Mouse (Mus musculus) layer of hippocampus, adult 8-10 months (tissue): ENCODE measurements around the gene Galp. TPM values are rescaled to one million over a fixed set of nuclear protein-coding genes. Genes with fewer than 3 reads are reported as not detected.
"Not testable (repeated sequence)": the region's sequence is repeated elsewhere in the genome, so short reads cannot be mapped to it uniquely, and the experiment has no call there.

Experiments used
- DNase-seq, 2 experiments: peaks; one replicate each; pipeline ENCODE4 v3.0.0; 2022; ENCODE audit warnings: low spot score in 2 of 2
- total RNA-seq, 4 experiments: library from RNA; stranded (reverse); gene quantifications; 2 replicates each; pipeline ENCODE4 v1.2.4; 2022

Galp gene
- total RNA-seq, 4 experiments from 2014 or later: not detected

DNA sequence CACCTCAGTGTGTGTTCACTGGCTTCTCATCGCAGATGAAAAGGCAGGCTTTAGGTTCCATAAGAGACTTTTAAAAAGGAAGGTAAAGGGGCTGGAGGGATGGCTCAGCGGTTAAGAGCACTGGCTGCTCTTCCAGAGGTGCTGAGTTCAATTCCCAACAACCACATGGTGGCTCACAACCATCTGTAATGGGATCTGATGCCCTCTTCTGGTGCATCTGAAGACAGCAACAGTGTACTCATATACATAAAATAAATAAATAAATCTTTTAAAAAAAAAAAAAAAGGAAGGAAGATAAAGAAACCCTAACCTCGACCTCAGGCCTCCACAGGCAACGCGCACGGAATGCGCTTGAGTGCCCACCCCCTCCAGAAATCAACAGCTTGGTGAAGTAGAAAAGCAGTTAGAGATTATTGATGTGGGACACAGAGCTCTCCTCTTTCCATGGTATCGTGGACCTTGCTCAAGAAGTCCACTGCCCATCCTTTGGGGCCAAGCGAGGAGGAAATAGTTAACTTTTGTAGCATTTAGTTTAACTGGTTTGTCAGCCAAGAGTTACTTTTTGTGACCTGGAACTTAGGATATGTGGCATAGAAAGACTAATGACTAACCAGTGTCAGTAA, 22.4 kb upstream of the Galp start:
- DNase-seq: not testable (repeated sequence)

DNA sequence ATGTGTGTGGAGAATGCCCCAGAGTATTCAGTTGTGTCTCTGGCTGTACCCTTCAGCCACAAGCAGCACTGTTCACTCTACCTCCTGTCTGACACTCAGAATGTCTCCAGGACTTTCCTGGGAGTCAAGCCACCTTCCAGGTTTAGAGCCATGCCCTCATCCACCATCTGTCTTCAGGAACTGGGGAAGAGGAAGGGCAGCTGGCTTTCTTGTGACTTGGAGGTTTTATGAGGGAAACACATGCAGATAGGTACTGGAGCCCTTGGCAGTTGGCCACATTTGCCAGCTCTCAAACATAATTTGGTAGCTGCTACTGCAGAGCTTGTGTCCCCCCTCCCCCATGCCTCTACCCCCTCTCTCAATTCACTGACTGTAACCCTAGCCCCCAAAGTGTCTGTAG, 17.9 kb upstream of the Galp start:
- no peak for DNase-seq

DNA sequence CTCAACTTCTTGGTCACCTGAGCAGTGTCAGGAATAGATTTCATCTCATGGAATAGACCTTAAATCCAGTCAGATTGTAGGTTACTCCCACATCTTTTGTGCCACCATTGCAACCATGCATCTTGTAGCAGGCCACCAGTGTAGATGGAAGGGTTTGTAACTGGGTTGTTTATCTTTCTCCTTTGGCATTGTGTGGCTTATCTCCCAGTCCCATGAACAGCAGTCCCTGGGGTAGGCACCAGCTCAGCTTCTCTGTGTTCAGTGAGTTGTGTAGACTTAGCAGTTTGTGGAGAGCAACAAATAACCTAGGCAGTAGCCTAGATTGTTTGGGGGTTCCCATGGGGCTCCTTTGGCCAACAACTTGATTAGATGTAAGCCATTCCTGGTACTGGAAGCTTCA, 14.0 kb upstream of the Galp start:
- DNase-seq: no peak

DNA sequence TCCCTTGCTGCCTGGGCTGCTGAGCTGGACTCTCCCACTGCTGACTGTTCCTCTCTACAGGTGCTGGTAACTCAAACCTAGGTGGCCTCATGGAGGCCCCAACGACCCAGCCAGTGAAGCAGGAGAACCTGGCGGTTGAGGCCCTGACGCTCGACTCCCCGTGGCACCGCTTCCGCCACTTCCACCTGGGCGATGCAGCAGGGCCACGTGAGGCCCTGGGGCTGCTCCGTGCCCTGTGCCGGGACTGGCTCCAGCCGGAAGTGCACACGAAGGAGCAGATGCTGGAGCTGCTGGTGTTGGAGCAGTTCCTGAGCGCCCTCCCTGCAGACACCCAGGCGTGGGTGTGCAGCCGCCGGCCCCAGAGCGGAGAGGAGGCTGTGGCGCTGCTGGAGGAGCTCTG, 13.1 kb upstream of the Galp start:
- DNase-seq: no peak

DNA sequence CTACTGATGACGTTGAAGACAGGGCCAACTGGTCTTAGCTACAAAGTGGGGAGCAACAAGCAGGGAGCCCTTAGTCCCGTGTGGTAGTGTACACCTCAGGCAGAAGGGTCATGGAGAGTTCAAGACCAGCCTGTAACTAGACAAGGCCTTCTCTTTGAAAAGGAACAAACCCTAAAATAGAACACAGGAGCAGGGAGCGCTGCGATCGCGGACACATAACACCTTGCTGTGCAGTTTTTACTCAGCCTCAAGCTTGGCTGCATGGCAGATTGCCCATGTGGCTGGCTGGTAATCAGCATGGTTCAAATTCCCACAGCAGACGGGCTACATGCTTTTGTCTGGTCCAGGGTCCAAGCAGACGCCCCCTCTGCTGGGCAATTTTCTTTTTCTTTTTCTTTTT, 12.4 kb upstream of the Galp start:
- no peak for DNase-seq

DNA sequence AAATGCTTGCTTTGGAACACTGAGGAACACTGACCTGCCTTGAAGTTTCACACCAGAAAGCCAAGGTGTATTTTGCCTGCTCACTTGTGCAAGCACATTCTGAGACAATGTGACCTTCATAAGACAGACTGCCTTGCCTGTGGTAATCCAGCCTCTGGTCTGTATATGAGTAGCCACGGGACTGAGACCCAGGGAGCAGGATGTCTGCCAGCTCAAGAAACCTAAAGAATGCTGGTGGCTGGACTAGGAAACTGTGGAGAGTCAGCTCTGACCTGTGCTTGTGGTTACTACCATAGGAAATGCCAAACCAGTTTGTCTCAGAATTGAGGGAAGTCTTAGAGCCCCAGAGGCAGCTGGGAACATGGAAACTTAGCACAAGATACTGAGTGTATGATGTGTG, 11.5 kb upstream of the Galp start:
- no peak for DNase-seq

DNA sequence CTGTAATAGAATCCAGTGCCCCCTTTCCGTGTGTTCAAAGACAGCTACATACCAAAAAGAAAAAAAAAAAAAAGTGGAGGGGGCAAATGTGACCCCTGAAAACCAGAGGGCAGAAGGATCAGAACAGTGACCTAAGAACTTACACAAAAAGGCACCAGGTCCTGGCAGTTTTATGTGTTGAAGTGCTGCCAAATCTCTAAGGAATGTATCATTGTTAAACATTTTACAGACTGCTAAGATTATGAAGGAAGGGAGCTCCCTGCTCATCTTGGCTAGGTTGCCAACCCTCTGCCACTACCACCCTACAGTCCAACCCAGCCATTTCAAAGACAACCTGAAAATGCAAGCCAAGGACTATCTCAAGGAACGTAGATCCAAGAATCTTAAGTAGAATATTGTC, 10.7 kb upstream of the Galp start:
- no peak for DNase-seq

DNA sequence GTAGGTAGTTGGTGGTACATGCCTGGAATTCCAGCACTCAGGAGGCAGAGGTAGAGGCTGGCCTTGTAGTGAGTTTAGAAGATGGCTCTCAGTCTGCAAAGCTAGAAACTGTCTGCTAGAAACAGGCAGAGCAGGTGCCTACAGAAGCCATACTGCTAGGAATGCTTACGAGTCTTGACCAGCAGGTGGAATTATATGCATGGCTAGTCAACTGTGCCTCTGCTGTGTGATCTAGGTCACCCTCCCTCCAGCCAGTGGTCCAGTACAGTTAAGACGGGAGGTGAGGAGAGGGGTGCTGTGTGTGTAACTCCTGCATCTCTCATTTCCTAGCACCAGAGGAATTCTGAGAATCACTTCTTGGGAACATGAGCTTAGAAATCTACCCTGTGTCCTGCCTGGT, 10.1 kb upstream of the Galp start:
- no peak for DNase-seq

DNA sequence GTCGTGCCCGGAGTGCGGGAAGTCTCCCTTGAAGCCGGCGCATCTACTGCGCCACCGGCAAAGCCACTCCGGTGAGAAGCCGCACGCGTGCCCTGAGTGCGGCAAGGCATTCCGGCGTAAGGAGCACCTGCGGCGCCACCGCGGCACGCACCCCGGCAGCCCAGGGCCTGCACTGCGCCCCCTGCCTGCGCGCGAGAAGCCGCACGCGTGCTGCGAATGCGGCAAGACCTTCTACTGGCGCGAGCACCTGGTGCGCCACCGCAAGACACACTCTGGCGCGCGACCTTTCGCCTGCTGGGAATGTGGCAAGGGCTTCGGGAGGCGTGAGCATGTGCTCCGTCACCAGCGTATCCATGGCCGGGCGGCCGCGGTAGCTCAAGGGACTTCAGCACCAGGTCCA, 7.3 kb upstream of the Galp start:
- no peak for DNase-seq

DNA sequence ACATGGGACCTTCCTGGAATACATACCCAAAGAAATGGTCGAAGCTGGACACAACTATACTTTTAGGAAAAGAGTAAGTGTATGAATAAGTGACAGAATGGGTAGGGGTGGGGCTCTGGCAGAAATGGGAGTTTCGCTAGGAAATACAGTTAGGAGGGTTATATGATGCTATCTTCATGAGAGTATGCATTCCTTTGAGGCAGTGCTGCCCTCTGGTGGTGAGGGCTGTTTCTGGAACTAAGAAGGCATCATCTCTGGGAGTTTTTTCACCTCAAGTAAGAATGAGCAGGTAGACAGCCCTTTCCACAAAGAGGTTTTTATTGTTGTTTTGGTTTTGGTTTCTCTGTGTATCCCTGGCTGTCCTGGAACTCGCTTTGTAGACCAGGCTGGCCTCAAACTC, 5.5 kb upstream of the Galp start:
- DNase-seq: peak; percentile 45 to 84

DNA sequence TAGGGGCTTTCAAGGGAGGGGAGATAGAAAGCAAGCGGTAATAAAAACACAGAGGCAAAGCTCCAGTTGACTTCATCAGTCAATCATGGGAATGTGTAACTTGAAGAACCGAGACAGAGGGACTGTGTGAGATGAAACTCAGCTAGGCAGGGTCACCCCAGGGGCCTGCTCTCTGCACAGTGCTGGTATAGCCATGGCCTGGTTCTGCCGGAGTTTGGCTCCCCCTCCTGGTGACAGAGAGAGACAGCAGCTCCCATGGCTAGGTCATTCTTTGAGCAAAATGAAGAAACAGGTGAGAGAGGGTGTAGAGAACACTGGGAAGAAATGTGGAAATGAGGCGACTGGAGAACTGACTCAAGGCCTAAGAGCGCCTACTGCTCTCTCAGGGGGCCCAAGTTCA, 2.8 kb upstream of the Galp start:
- DNase-seq: peak in 1 of 2 experiments; percentile 34

DNA sequence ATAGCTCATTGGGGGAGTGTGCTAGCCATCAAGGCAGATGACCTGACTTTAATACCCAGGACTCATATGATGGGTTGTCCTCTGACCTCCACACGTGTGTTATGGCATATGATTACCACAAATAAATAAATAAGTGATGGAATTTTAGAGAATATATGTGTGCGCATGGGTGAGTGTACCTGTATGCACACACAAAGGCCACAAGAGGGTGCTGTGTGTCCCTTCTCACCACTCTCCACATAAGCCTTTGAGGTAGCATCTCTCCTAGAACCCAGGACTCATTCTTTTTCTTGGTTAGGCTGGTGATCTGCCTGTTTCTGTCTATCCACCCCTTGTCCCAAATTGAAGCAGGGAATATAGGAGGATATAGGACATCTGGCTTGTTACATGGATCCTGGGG, 1.1 kb upstream of the Galp start:
- DNase-seq: no peak

DNA sequence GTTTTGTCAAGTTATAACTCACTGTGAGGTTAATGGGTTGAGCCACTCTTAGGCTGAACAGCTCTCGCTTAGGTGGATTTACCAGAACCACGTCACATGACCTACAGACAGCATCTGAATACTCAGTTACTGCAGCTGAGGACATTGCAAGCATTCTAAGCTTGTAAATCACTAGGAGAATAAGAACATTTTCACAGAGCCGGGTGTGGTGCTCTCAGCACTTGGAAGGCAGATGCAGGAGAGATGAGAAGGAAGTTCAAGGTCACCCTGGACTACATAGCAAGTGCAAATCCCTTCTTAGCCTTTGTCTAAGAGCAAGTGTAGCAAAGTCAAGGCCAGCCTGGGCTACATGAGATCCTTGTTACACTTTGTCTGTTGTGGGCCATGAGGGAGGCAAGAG, 7.3 kb downstream of the Galp start:
- DNase-seq: no peak

DNA sequence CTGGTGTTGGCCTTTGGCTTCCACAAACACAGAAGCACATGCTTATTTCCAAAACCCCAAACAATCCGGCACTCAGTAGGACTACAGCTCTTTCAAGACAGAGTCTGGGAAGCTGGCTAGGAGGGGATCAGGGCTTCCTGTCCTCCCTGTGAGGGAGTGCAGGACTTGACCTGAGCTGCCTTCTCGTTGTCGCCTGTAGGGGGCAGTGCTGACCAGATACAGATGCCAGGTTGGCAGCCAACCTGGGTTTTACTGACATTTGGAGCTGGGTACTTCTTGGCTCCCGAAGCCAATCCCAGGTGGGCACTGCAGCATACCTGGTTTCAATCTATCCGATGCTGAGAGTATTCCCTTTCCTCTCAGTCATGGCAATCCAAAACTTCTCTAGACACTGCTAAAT, 16.3 kb downstream of the Galp start:
- no peak for DNase-seq

DNA sequence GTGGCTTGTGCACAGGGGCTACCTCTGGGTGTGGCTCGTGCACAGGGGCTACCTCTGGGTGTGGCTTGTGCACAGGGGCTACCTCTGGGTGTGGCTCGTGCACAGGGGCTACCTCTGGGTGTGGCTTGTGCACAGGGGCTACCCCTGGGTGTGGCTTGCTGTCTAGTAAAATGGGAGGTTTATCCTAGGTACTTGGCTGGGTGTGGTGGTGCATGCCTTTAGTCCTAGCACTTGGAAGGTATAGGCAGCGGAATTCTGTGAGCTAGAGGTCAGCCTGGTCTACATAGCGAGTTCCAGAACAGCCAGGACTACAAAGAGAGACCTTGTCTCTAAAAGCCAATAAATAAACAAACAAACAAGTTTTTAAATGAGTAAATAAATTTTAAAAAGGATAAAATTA, 17.8 kb downstream of the Galp start:
- DNase-seq: not testable (repeated sequence)

DNA sequence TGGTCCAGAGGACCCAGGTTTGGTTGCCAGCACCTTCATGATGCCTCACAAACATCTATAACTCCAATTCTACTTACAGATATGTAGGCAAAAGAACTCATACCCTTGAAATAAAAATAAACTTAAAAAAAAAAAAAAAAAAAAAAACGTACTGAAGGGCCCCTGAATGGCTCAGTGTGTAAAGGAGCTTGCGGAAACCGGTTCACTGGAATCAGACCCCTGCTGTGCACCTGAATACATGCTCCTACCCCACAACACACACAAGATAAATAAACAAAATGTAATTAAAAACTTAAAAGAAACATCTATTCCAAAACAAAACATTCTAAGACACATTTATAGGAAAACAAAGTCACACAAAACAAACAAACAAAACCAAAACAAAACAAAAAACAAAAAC, 23.3 kb downstream of the Galp start:
- DNase-seq: no peak

DNA sequence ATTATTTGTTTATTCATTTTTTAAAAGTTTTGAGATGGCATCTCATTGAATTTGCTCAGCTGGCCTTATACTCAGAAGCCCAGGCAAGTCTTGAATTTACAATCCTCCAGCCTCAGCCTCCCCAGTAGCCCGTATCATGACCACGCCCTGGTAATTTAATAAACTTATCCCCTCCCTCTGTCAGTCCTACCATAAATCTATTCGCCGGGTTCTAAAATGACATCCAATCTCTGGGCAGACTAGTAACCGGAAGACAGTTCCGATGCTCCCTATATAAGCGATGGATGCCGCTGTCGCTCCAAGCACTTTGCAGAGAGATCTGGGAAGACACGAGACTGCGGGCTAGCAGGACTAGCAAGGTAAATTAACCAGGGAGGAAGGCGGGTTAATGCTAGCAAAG, 25.1 kb downstream of the Galp start, which contains the start of gene Zscan5b:
Zscan5b (plus strand) TSS at position 301 of the 400 bp plus-strand sequence.
- no peak for DNase-seq

DNA sequence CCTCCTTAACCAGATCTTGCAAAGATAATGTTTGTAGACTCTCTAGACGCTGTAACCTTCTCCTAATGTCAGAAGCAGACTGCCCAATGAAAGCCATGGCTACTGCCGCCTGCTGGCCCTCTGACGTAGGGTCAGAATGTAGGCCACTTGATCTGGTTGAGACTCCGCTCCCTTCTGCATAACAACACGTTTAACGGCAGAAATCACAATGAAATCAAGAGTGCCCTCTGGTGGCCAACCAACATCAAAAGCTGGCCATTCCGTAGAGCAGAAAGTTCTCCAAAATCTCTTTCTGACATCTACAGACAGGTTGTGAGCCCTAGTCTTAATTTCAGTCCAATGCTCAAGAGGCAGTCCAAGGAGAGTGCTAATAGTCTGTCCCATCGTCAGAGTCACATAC, 31.6 kb downstream of the Galp start:
- peak in 1 of 2 experiments; percentile 12 for DNase-seq

DNA sequence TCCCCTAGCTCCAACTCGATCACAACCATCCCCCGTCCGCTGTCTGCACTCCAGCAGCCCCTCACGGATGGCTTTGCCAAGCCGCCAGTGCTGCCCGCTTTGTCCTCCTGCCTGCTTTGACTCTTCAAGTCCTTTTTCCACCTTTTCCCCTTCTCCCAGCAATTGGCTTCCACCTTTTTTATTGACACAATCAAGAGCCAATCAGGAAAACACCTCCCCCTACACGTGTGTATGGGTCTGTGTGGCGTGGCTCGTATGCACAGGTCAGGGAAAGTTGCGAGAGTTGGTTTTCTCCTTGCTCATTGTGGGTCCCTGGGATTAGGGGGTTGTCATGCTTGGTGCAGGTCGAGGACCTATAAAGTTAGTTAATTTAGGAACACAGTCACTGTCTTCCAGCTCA, 42.9 kb downstream of the Galp start:
- DNase-seq: no peak

DNA sequence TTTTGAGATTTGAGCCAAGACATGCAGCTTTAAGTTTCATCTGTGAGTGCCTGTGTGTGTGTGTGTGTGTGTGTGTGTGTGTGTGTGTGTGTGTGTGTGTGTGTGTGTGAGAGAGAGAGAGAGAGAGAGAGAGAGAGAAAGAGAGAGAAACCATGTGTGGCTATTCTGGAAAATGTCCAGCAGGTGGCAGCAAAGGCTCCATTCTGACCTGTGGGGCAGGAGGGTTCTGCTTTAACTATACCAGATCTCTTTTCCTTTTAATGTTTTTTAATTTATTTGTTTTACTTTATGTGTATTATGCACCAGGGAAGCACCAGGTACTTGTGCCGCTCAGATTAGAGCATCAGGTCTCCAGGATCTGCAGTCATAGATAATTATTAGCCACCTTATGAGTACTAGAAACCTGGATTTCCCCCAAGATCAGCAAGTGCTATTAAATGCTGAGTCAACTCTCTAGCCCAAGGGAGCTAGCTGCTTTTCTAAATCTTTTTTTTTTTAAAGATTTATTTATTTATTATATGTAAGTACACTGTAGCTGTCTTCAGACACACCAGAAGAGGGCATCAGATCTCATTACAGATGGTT, 44.0 kb downstream of the Galp start:
- peak; percentile 9 to 13 for DNase-seq

DNA sequence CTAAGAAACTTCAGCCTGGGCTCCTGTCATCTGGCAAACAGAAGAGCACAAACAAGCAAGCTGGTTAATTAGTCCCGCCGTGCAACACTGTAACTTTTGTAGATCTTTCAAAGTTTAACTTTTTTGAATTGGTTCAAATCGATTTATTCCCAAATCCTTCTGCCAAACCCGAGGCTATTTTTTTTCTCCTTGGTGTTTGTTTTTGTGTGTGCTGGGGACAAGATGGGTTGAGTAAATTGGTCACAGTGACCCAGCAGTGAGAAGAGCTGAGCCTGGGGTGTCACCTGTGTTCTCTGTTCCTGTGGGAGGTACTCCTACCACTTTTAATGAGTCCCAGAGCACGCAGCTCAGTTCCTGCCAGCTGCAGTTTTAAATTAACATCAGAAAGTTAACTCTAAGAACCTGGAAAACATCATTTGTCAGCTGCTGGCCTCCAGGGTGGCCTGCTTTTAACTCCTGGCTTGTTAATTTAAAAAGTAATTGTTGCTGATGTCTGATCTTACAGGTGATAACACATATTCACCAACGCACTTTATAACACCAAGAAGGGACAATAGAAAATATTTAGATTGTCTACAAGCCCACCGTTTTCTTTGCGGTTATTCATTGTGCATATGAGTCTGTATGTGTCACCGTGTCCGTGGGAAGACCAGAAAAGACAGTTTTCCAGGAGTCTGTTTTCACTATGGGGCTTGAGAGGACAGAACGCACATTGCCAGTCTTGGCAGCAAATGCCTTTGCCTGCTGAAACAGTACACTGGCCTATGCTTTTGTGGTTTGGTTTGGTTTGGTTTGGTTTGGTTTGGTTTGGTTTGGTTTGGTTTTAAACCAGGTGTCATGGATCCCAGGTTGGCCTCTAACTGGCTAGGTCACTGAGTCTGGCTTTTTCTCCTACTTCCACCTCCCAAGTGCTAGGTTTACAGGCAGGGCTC, 47.7 kb downstream of the Galp start:
- DNase-seq: no peak

DNA sequence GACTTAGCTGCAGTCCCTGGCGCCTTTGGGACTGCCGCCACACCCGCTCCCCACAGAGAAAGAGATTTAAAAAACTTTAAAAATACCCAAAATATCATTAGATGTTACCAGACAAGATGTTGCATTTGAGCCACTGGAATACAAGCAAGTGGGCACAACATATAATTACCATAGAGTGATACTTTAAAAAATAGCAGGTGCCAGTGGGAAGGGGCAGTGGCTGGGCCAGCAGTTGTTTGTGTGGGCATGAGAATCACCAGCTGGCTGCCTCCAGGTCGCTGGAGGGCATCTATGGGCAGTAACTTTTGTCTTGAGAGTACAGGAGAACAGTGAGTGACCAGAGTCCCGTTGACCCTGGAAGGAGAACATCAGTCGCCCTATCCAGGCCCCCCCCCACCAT, 55.5 kb downstream of the Galp start, which contains the start of gene Epp13:
Epp13 (plus strand) TSS at position 301 of the 400 bp plus-strand sequence.
- no peak for DNase-seq
